In the genomic region with DNA sequence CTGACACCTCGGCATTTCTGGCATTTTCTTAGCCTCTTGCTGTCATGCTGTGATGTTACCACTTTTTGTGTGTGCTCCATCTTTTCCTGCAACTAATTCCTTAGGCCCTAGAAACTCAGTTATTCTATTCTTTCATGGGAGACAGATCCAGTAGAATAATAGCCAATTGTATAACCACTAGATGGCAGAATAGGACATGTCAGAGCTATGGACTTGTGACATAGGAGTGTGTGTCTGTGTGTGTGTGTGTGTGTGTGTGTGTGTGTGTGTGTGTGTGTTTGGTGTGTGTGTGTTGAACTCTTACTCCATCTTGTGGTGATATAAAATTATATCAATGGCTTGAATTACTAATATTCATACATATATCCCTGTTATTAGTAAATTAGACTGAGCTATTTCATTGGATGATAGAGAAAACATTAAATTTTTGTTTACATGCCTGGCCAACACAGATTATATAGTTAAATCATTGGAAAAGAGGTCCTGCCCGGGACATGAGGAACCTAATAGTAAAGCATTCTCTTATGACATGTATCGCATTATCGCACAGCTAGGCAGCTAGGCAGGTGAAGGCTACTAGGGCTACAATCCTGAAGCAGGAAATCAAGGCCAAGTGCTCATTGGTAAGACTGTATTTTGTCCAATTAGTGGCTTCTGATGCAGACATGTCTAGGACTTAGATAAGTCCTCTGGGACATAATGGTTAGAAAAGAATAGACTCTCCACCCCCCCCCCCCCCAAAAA, we compare ENCODE assay signal across 7 mouse cellular contexts. TPM values are rescaled to one million over a fixed set of nuclear protein-coding genes. Genes with fewer than 3 reads are reported as not detected.
DNase-seq lines count a peak whose midpoint lies in the region; ATAC-seq and TF ChIP-seq lines count a peak whose summit lies in the region.

No protein-coding gene starts in this region.

- no peak overlapping the region for H3K27ac ChIP-seq in liver, embryonic 12.5 days
- H3K27ac ChIP-seq in forebrain, embryonic 16.5 days (ENCODE audit: low read length), result no peak overlapping the region

- 69% methylated on average over 4 of the region's 4 CpGs for WGBS in liver, embryonic 12.5 days (ENCODE audit: insufficient replicate concordance)
- WGBS in forebrain, embryonic 16.5 days, result 82% methylated on average over 4 of the region's 4 CpGs

- DNase-seq in liver, result peak; percentile 26
- no peak for DNase-seq in G1E (ENCODE audit: low spot score)
- peak; percentile 81 for DNase-seq in brain, embryonic 14.5 days (ENCODE audit: low read depth)
- DNase-seq in layer of hippocampus, adult 9-11 months, result peak; percentile 51

- TF ChIP-seq POLR2A in brain, embryonic 14.5 days (IDR thresholded peaks at IDR 0.05; ENCODE audit: borderline replicate concordance, extremely low read depth, insufficient read depth, insufficient read length, poor library complexity, severe bottlenecking), result no peak

- peaks cover 9% of the 10 kb centered on the region for H3K4me1 ChIP-seq in liver, embryonic 12.5 days
- peaks cover 2% of the 10 kb centered on the region; the same call in 1 of the 2 replicates for H3K4me1 ChIP-seq in G1E (ENCODE audit: insufficient read depth, low read depth, low read length)
- no peaks in the 10 kb centered on the region for H3K4me1 ChIP-seq in forebrain, embryonic 16.5 days (replicated peaks; ENCODE audit: control insufficient read depth, insufficient read depth, low read length)

- no peak for ATAC-seq in liver, embryonic 12.5 days
- ATAC-seq in G1E (ENCODE audit: extremely low read depth, insufficient number of reproducible peaks, low FRiP score, poor library complexity, severe bottlenecking), result peak; percentile 49; the same call in 1 of the 2 replicates
- ATAC-seq in forebrain, embryonic 16.5 days, result peak; percentile 85
- ATAC-seq in neutrophil, adult 5-6 weeks (ENCODE audit: extremely low read depth, insufficient number of reproducible peaks, low FRiP score, poor library complexity, severe bottlenecking), result peak; percentile 23; the same call in 1 of the 2 replicates

- TF ChIP-seq CTCF in G1E (IDR thresholded peaks at IDR 0.05; ENCODE audit: low read depth, low read length), result no peak
- TF ChIP-seq CTCF in brain, embryonic 14.5 days (IDR thresholded peaks at IDR 0.05; ENCODE audit: borderline replicate concordance, extremely low read depth, insufficient read depth, insufficient read length), result peak; percentile 22; the same call in 1 of the 2 replicates

- no peak overlapping the region for H3K9ac ChIP-seq in liver, embryonic 12.5 days
- H3K9ac ChIP-seq in forebrain, embryonic 16.5 days (replicated peaks; ENCODE audit: low read depth, low read length), result no peak overlapping the region

- H3K4me3 ChIP-seq in liver, embryonic 12.5 days, result no peak overlapping the region
- H3K4me3 ChIP-seq in G1E (ENCODE audit: low read depth, low read length), result no peak overlapping the region
- no peak overlapping the region for H3K4me3 ChIP-seq in forebrain, embryonic 16.5 days (replicated peaks; ENCODE audit: low read length)

- H3K9me3 ChIP-seq in liver, embryonic 12.5 days (replicated peaks), result no peaks in the 10 kb centered on the region
- H3K9me3 ChIP-seq in G1E (replicated peaks), result no peaks in the 10 kb centered on the region
- no peaks in the 10 kb centered on the region for H3K9me3 ChIP-seq in forebrain, embryonic 16.5 days (ENCODE audit: control insufficient read depth, low read length)

- H3K27me3 ChIP-seq in liver, embryonic 12.5 days (replicated peaks), result no peaks in the 10 kb centered on the region
- H3K27me3 ChIP-seq in G1E (ENCODE audit: insufficient read depth, low read length), result peaks cover 6% of the 10 kb centered on the region; the same call in 1 of the 2 replicates
- H3K27me3 ChIP-seq in forebrain, embryonic 16.5 days (replicated peaks; ENCODE audit: control insufficient read depth, insufficient read depth, low read length), result no peaks in the 10 kb centered on the region

- H3K36me3 ChIP-seq in liver, embryonic 12.5 days, result no peaks in the 10 kb centered on the region
- no peaks in the 10 kb centered on the region for H3K36me3 ChIP-seq in G1E (replicated peaks)
- no peaks in the 10 kb centered on the region for H3K36me3 ChIP-seq in forebrain, embryonic 16.5 days (ENCODE audit: control insufficient read depth, insufficient read depth)

- H3K4me2 ChIP-seq in liver, embryonic 12.5 days, result no peak overlapping the region
- no peak overlapping the region for H3K4me2 ChIP-seq in forebrain, embryonic 16.5 days (ENCODE audit: low read length)

RNA-seq across cellular contexts. Expression of a gene that starts 40.5 kb away (rescaled TPM):
- 34.1 and 34.9 TPM in 2 replicates for polyA plus RNA-seq in liver, embryonic 12.5 days (2016; fragmentation: Nextera tagmentation; extraction: Ambion mirVana)
- 20.2 and 26.9 TPM in 2 replicates for total RNA-seq in G1E (2014; fragmentation: Nextera tagmentation)
- total RNA-seq in G1E (2017), result 12.9 and 15.4 TPM in 2 replicates
- polyA plus RNA-seq in G1E (2012), result 14.0 and 16.8 TPM in 2 replicates
- 25.5 and 29.2 TPM in 2 replicates for polyA plus RNA-seq in brain, embryonic 14.5 days (2012; rRNA removed)
- 29.1 and 31.6 TPM in 2 replicates for polyA plus RNA-seq in forebrain, embryonic 16.5 days (2015; fragmentation: Nextera tagmentation; extraction: Ambion mirVana)
- 11.8 and 13.8 TPM in 2 replicates for total RNA-seq in neutrophil, adult 5-6 weeks (2017)
